Mouse (Mus musculus) heart, embryonic 12.5 days (tissue): ENCODE data around the gene Mei1. TPM values are rescaled to one million over a fixed set of nuclear protein-coding genes. Genes with fewer than 3 reads are reported as not detected.
A peak's percentile ranks its signal among the peaks of the same experiment; 100 is the strongest.

Experiments used
- ATAC-seq: fragments of 200-750 bp; cut with Nextera tagmentation; 2 replicates; pipeline ENCODE4 v1.8.0; 2017; ENCODE audit warnings: moderate TSS enrichment, moderate library complexity; ENCODE audit not compliant: insufficient number of reproducible peaks, low FRiP score
- H3K27ac ChIP-seq: fragments of 300-500 bp; sonication (generic); 2 replicates; pipeline ENCODE4 v1.5.1; 2016; ENCODE audit warnings: mild to moderate bottlenecking, moderate library complexity; ENCODE audit not compliant: poor library complexity, severe bottlenecking
- H3K27me3 ChIP-seq: fragments of 300-500 bp; sonication (generic); replicated peaks from 2 replicates; pipeline ENCODE4 v1.6.1; 2016; ENCODE audit warnings: mild to moderate bottlenecking, moderate library complexity
- H3K36me3 ChIP-seq: fragments of 300-500 bp; sonication (generic); 2 replicates; pipeline ENCODE4 v1.6.1; 2016; ENCODE audit warnings: mild to moderate bottlenecking, moderate library complexity
- H3K4me1 ChIP-seq: fragments of 300-500 bp; sonication (generic); replicated peaks from 2 replicates; pipeline ENCODE4 v1.6.1; 2016; ENCODE audit warnings: mild to moderate bottlenecking
- H3K4me2 ChIP-seq: fragments of 300-500 bp; sonication (generic); 2 replicates; pipeline ENCODE4 v1.6.1; 2016; ENCODE audit warnings: mild to moderate bottlenecking, moderate library complexity
- H3K4me3 ChIP-seq: fragments of 300-500 bp; sonication (generic); 2 replicates; pipeline ENCODE4 v1.5.1; 2016; ENCODE audit warnings: mild to moderate bottlenecking
- H3K9ac ChIP-seq: fragments of 300-500 bp; sonication (generic); 2 replicates; pipeline ENCODE4 v1.6.1; 2016; ENCODE audit warnings: mild to moderate bottlenecking, moderate library complexity
- H3K9me3 ChIP-seq: fragments of 300-500 bp; sonication (generic); replicated peaks from 2 replicates; pipeline ENCODE4 v1.6.1; 2016; ENCODE audit warnings: mild to moderate bottlenecking, moderate library complexity
- WGBS: fragments of 180-500 bp; shearing (Covaris S2); methylation state at CpG from one replicate; pipeline ENCODE4 v1.1.7; 2016; 5-methylcytosine and 5-hydroxymethylcytosine counted together
- polyA plus RNA-seq: library from polyadenylated mRNA; unstranded; fragments of >200 nt; fragmentation: Nextera tagmentation; extraction: Ambion mirVana; gene quantifications from 2 replicates; pipeline ENCODE4 v1.2.1, GENCODE M21; 2016

The Mei1 gene
- polyA plus RNA-seq: not detected in 2 replicates

DNA sequence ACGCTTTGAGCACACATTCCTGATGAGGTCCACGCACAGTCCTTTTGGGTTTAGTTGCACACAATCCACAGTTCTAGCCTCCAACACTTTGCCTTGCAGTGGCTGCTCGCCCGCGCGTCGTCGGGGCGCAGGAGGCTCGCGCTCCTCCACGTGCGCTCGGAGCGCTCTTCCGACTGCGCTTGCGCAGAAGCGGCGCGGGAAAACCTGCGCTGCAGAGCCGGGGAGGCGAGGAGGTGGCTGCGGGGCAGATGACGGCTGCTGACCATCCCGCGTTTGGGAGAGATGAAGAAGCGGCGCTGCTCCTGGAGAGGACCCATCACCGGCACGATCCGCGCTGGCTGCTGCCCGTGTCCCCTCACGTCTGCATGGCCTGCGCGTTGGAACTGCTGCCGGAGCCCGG, at the start of gene Mei1:
Gene Mei1 (plus strand): TSS at position 99 of the 400 bp plus-strand sequence.
- no peak within 1 kb of the TSS; the same call in 1 of the 2 replicates for H3K9ac ChIP-seq

DNA sequence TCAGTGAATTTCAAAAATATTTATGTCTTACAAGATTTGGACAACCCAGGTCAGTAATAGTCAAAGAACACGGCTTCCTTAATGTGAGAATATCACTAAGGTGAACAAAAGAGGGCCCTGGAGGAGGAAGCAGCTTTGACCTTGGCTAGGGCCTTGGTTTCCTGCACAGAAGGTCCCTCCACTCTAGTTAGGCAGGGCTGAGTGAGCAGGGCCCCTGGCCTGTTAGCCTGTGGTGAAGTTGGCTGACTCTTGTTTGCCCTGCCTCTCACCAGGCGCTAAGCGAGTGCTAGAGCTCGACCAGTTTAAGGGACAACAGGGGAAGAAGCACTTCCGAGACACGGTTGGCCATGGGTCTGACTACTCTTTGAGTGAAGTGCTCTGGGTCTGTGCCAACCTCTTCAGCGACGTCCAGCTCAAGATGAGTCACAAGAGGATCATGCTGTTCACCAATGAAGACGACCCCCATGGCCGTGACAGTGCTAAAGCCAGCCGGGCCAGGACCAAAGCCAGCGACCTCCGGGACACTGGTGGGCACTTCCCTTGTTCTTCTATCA, 47.2 kb upstream of the Mei1 start:
- Histone ChIP-seq H3K27me3 (no peaks in the 10 kb centered on the region), H3K4me3 (no peak overlapping the region), H3K36me3 (peaks cover 80% of the 10 kb centered on the region), H3K9ac (no peak overlapping the region), H3K27ac (0 out of 2 replicates have a peak overlapping the region, but pooled peaks have one; percentile 30), H3K9me3 (0 out of 2 replicates have a peak, but pooled peaks cover 5% of the 10 kb centered on the region), H3K4me1 (peaks cover 9% of the 10 kb centered on the region), H3K4me2 (no peak overlapping the region)
- no peak for ATAC-seq
- 76% methylated on average over 13 of the region's 13 CpGs for WGBS

More for the DNA sequence above, at the start of gene Mei1:
- Histone ChIP-seq H3K36me3 (no peaks in the 10 kb centered on the region), H3K27me3 (peaks cover 73% of the 10 kb centered on the region), H3K9me3 (peaks cover 8% of the 10 kb centered on the region; the same call in 1 of the 2 replicates), H3K4me1 (0 out of 2 replicates have a peak, but pooled peaks cover 4% of the 10 kb centered on the region), H3K4me3 (peak within 1 kb of the TSS; percentile 21), H3K4me2 (peak within 1 kb of the TSS; percentile 55), H3K27ac (no peak within 1 kb of the TSS)
- ATAC-seq: no peak
- WGBS: 21% methylated on average over 40 of the region's 40 CpGs

DNA sequence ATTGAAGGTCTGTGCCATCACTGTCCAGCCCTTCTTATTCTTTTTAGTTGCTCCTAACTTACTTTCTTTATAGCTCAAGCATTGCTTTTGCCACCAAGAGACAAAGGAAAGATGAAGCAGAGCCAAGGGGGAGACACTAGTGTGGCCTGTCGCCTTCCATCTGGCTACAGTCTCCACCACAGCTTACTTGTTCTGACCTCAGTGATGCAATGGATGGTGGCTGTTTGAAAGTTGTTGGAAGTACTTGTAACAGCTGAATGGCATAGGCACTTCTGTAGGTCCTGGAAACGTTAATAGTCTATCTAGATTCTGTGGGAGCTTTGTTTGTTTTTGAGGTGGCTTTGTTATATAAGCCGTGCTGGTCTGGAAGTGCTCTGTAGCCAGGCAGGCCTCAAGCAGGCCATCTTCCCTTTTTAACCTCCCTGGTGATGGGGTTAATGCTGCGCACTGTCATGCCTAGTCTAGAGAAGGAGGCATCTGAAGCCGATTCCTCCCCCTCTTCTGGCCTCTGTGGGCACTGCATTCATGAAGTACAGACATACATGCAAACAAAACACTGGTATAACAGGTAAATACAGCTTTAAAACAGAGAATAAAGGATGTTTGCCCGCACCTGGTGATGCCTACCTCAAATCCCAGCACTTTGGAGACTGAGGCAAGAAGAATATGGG, 45.7 kb upstream of the Mei1 start:
- Histone ChIP-seq H3K36me3 (peaks cover 90% of the 10 kb centered on the region), H3K27ac (no peak overlapping the region), H3K27me3 (no peaks in the 10 kb centered on the region), H3K9ac (no peak overlapping the region), H3K4me3 (no peak overlapping the region), H3K4me1 (peaks cover 6% of the 10 kb centered on the region), H3K9me3 (0 out of 2 replicates have a peak, but pooled peaks cover 5% of the 10 kb centered on the region), H3K4me2 (no peak overlapping the region)
- ATAC-seq: no peak
- 83% methylated on average over 6 of the region's 6 CpGs for WGBS

DNA sequence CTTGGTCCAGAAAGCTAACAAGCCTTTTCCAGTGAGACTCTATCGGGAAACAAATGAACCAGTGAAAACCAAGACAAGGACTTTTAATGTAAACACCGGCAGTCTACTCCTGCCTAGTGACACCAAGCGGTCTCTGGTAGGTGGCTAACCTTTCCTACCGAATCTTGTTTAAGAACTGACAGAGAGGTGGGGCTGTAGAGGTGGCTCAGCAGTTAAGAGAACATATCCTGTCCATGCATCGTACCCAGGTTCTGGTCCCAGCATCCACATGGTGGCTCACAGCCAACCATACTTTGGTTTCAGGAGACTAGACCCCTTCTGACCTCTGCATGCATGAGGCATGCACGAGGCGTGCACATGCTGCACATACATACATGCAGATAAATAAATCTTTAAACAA, 42.5 kb upstream of the Mei1 start:
- Histone ChIP-seq H3K4me3 (no peak overlapping the region), H3K4me2 (no peak overlapping the region), H3K36me3 (peaks cover 98% of the 10 kb centered on the region), H3K27me3 (no peaks in the 10 kb centered on the region), H3K4me1 (peaks cover 4% of the 10 kb centered on the region; the same call in 1 of the 2 replicates), H3K27ac (no peak overlapping the region), H3K9me3 (0 out of 2 replicates have a peak, but pooled peaks cover 5% of the 10 kb centered on the region), H3K9ac (no peak overlapping the region)
- no peak for ATAC-seq
- WGBS: 91% methylated on average over 7 of the region's 7 CpGs

DNA sequence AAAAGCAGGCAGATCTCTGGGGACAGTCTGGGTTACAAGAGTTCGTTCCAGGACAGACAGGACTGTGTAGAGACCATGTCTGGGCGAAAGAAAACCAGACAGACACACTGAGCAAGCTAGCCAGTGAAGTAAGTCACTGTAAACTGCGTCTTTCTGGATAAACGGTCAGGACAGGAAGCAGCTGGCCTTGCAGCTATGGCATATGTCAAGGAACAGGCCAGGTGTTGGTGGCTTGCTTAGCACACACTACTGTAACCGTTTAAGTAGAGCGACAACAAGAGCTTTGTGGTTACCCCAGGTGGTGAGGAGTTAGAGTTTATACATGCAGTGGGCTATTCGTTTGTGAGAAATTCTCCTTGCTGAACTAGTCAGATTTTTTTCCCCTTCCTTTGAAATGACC, 42.1 kb upstream of the Mei1 start:
- 86% methylated on average over 7 of the region's 7 CpGs for WGBS
- Histone ChIP-seq H3K4me3 (no peak overlapping the region), H3K27ac (no peak overlapping the region), H3K27me3 (no peaks in the 10 kb centered on the region), H3K9ac (no peak overlapping the region), H3K9me3 (0 out of 2 replicates have a peak, but pooled peaks cover 5% of the 10 kb centered on the region), H3K4me2 (no peak overlapping the region), H3K36me3 (peaks cover 98% of the 10 kb centered on the region), H3K4me1 (peaks cover under 1% of the 10 kb centered on the region; the same call in 1 of the 2 replicates)
- no peak for ATAC-seq

DNA sequence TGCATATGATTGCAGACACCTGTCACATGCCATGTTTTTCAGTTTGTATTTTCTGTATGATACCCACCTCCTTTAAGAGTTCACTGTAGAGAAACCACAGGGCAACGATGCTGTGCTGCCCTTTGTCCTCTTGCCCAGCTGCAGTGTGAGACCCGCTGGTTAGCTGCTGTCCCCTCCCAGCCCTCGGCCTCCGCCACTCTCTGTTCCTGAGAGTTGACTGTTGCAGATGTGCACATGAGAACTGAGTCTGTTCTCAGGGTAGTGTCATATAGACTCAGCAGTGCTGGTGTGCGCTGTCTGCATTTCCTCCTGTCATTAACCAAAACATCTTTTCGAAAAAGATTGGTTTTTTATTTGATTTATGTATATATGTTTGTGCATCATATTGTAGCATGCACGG, 37.4 kb upstream of the Mei1 start:
- no peak for ATAC-seq
- Histone ChIP-seq H3K9me3 (no peaks in the 10 kb centered on the region), H3K9ac (no peak overlapping the region), H3K4me2 (no peak overlapping the region), H3K27me3 (no peaks in the 10 kb centered on the region), H3K4me3 (no peak overlapping the region), H3K4me1 (no peaks in the 10 kb centered on the region), H3K36me3 (peaks cover 77% of the 10 kb centered on the region), H3K27ac (no peak overlapping the region)
- WGBS: 88% methylated on average over 7 of the region's 7 CpGs

DNA sequence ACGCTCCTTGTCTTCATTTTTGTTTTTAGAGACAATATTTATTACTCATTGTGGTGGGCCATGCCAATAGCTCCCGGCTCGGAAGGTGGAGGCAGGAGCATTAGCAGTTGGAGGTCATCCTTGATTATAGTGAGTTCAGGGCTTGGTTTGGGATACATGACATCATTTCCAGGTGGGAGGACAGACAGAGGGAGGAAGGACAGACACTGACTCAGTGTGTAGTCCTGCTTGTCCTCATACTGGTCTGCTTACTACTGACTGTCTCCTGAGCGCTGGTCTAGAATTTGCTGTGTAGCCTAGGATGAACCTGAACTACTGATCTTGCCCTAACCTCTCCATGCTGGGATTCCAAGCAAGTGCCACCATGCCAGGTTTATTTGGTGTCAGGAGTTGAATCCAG, 36.0 kb upstream of the Mei1 start, which contains the start of gene Desi1:
Gene Desi1 (minus strand): TSS at position 101 of the 400 bp plus-strand sequence.
- no peaks in the 10 kb centered on the region for H3K4me1 ChIP-seq
- no peaks in the 10 kb centered on the region for H3K27me3 ChIP-seq
- WGBS: 96% methylated on average over 4 of the region's 4 CpGs
- H3K9me3 ChIP-seq: no peaks in the 10 kb centered on the region
- no peak within 1 kb of the TSS for H3K27ac ChIP-seq
- ATAC-seq: no peak
- H3K36me3 ChIP-seq: peaks cover 77% of the 10 kb centered on the region
- no peak within 1 kb of the TSS for H3K4me3 ChIP-seq
- no peak within 1 kb of the TSS for H3K4me2 ChIP-seq
- no peak within 1 kb of the TSS for H3K9ac ChIP-seq

DNA sequence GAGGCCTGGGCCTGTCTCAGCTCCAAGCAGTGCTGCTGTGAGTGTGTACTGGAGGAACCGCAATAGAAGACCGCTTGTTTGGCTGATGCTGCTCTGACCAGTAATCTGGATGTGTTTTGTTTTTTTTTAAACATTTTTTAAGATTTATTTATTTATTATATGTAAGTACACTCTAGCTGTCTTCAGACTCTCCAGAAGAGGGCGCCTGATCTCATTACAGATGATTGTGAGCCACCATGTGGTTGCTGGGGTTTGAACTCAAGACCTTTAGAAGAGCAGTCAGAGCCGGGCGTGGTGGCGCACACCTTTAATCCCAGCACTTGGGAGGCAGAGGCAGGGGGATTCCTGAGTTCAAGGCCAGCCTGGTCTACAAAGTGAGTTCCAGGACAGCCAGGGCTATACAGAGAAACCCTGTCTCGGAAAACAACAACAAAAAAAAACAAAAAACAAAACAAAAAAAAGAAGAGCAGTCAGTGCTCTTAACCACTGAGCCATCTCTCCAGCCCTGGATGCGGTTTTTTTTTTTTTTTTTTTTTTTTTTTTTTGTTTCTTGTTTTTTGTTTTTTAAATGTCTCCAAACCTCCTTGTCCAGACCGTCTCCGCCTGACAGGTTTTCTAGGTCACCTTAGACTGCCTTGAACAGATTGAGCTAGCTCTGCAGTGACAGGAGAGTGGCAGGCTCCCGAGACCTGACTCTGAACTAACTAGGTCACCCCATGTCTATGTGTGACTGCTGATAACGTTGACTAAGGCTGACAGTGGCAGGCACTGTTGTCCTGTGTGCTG, 33.7 kb upstream of the Mei1 start:
- 74% methylated on average over 12 of the region's 12 CpGs for WGBS
- H3K4me3 ChIP-seq: no peak overlapping the region
- H3K4me2 ChIP-seq: no peak overlapping the region
- peaks cover 76% of the 10 kb centered on the region for H3K36me3 ChIP-seq
- ATAC-seq: no peak
- no peaks in the 10 kb centered on the region for H3K9me3 ChIP-seq
- no peak overlapping the region for H3K9ac ChIP-seq
- no peak overlapping the region for H3K27ac ChIP-seq
- H3K27me3 ChIP-seq: no peaks in the 10 kb centered on the region
- no peaks in the 10 kb centered on the region for H3K4me1 ChIP-seq

DNA sequence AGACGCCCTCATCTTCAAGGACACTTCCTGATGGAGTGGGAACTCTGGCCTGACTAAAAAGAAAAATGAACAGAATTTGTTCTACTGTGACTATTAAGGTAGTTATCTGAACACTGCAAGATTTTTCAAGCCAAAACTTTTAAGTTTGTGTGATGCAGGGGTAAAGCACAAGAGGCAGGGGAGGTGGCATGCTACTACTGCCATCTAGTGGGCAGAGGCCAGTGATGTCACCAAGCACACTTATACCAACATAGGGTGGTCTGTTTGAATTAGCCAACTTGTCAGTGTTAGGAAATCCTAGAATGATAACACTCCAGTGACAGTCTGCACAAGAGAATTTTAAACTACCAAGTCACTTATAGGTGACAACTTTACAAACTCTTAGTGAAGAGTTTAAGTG, 29.1 kb upstream of the Mei1 start:
- H3K4me2 ChIP-seq: no peak overlapping the region
- no peak overlapping the region for H3K27ac ChIP-seq
- no peak overlapping the region for H3K9ac ChIP-seq
- H3K36me3 ChIP-seq: peaks cover 63% of the 10 kb centered on the region
- H3K4me1 ChIP-seq: peaks cover 6% of the 10 kb centered on the region
- H3K9me3 ChIP-seq: no peaks in the 10 kb centered on the region
- 89% methylated on average over 1 of the region's 1 CpGs for WGBS
- H3K27me3 ChIP-seq: no peaks in the 10 kb centered on the region
- ATAC-seq: no peak
- no peak overlapping the region for H3K4me3 ChIP-seq

DNA sequence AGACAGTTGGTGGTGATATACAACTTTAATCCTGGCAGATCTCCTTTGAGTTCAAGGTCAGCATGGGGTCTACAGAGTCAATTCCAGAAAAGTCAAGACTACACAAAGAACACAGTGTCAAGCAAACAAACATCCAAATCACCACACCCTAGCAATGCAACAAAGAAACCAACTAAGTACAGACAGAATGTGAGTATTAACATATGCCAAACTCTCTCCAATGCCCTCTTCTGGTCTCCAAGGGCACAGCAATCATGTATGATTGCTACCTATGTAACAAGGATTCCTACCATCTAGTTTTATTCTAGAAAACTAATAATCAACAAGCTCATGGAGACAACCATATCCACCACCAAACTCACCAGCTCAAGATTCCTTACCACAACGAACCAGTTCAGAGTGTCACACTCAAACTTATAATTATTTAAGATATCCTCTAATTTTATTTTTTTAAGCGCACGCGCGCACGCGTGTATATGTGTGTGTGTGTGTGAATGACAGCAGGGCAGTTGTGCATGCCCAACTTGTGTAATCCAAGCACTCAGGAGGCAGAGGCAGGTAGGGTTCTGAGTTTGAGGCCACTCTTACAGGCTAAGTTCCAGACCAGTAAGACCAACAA, 25.5 kb upstream of the Mei1 start:
- Histone ChIP-seq H3K4me1 (peaks cover 16% of the 10 kb centered on the region), H3K9me3 (no peaks in the 10 kb centered on the region), H3K27ac (no peak overlapping the region), H3K4me2 (no peak overlapping the region), H3K9ac (no peak overlapping the region), H3K4me3 (no peak overlapping the region), H3K27me3 (0 out of 2 replicates have a peak, but pooled peaks cover 7% of the 10 kb centered on the region), H3K36me3 (peaks cover 33% of the 10 kb centered on the region)
- ATAC-seq: no peak
- 96% methylated on average over 7 of the region's 7 CpGs for WGBS
